Mouse (Mus musculus): ENCODE results near the gene Hoxd8.

Gene Hoxd8

GRCm38 (mm10) chr2:74735851-74736687, 31.7 kb downstream of the Hoxd8 start:
- DNase-seq (ENCODE audit: low read depth): no peak

- DNase-seq (ENCODE audit: low read depth): no peak
Measured at GRCm38 (mm10) chr2:74736688-74737577, 32.5 kb downstream of the Hoxd8 start.

DNA sequence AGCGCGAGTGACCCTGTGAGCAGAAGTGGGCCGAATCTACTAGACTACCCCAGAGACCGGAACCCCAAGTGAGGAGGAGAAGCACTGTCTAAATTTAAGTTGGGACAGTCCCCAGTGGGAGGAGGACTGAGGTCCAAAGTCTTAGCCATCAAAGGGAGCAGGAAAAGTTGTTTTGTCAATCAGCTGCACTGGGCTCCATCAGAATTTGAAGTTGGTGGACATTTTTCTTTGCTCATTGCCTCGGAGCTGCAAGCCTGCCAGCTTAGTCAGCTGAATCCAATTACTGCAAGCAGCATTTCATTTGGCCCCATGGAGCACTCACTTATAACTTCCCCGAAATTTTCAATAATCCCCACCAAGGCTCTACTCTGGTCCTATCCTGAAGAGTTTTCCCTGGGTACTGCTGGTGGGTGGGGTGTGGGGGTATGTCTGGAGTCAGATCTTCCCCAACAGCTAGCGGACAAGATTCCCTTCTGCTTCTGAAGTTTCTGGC, 33.2 kb downstream of the Hoxd8 start:
- DNase-seq (ENCODE audit: low read depth): no peak

GRCm38 (mm10) chr2:74738623-74739475, 34.4 kb downstream of the Hoxd8 start:
- DNase-seq (ENCODE audit: low read depth): no peak

GRCm38 (mm10) chr2:74739476-74739800, 35.0 kb downstream of the Hoxd8 start:
- no peak for DNase-seq (ENCODE audit: low read depth)

DNA sequence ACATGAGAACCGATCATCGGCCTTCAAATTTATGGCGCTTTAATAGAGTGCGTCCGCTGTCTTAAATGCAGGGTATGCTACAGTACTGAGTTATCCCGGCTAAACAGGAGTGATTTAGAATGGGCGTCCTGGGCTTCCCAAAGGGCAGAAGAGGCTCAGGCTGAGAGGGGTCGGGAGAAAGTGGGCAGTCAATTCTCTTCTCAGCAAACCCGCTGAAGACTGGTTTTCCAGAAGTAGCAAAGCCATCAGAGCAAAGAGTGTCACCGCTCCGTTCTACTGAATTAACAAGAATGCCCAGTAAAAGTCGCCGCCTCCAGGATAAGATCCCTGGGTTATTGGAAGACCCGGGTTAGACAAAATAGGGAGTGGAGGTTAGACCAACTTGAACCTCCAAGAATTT, 35.5 kb downstream of the Hoxd8 start:
- DNase-seq (ENCODE audit: low read depth): no peak

DNA sequence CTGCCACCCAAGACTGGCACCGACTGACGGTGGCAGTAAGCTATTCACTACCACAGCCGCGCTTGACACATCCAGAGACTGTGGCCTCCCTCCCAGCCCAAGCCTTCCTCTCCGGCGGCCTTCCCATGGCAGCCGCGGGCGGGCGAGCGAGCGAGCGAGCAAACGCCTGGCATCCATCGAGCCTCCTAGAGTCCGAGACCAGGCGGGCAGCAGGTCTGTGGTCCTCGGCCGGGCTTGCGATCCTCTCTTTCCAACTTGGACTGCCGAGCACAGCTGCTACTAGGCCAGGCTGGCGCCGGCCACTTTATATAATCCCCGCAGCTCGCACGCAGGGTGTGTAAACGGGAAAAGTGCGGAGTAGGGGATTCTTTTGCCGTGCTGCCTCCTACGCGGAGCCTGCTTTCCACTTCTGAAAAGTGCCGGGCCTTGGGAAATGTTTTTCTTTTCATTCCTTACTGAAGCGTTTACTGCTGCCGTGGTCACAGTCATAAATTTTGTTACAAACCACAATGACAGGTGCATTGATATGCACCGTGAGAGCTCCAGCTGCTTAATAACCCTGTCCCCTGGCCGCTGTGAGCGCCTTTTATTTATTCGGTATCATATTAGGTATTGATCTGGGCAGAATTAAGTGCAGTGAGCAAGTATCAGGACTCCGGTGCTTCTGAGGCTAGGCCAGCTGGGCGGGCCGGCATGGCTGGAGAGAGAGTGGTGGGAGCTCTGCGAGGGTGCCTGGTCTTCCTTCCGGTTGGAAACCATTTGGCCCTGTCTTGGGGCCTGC, 36.1 kb downstream of the Hoxd8 start:
- DNase-seq (ENCODE audit: low read depth): no peak

- no peak for DNase-seq (ENCODE audit: low read depth)
Measured at GRCm38 (mm10) chr2:74741252-74741978, 37.0 kb downstream of the Hoxd8 start.

GRCm38 (mm10) chr2:74741979-74742277, 37.5 kb downstream of the Hoxd8 start:
- DNase-seq (ENCODE audit: low read depth): no peak

- DNase-seq (ENCODE audit: low read depth): no peak
Measured at GRCm38 (mm10) chr2:74745540-74746297, 41.3 kb downstream of the Hoxd8 start.

GRCm38 (mm10) chr2:74746298-74746921, 42.0 kb downstream of the Hoxd8 start:
- DNase-seq (ENCODE audit: low read depth): no peak

DNA sequence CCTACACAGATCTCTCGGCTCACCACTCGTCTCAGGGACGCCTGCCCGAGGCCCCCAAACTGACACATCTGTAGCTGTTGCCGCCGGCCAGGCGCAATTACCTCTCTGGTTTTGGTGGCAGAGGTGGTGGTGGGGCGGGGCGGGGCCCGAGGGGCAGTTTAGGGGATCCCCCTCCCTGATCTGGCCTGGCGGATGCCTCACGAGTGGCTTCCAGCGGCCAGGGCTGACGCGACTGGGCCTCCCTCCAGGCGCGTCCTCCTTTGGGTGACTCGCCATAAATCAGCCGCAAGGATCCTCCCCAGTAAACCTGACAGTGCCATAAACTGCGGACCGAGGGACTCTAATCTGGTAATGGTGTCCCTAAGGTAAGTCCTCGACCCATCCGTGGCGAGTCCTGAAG, 42.6 kb downstream of the Hoxd8 start:
- no peak for DNase-seq (ENCODE audit: low read depth)

- no peak for DNase-seq (ENCODE audit: low read depth)
Measured at GRCm38 (mm10) chr2:74747661-74748141, 43.3 kb downstream of the Hoxd8 start.

- DNase-seq (ENCODE audit: low read depth): no peak
Measured at GRCm38 (mm10) chr2:74748436-74748995, 44.1 kb downstream of the Hoxd8 start.

- no peak for DNase-seq (ENCODE audit: low read depth)
Measured at GRCm38 (mm10) chr2:74749337-74750121, 45.1 kb downstream of the Hoxd8 start.

DNA sequence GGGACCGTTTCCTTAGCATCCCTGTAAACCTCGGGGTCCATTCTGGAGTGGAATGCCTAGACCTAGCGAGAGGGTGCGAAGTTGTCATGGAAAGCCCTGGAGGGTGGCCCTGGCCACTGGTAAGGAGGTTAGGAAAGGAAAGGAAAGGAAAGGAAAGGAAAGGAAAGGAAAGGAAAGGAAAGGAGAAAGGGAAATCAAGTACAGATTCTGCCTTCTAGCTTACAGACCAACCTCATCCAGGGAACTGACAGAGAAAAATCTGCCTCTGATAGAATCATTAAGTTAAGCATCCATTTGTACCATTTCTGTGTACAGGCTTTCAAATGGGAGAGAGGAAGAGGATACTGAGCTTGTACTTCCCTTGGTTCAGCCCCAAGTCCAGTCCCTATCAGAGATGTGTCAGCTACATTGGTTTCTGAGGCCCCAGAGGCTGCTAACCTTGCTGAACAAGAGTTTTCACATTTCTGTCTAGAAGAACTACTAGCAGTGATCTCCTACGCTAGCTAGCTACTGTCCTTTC, 46.4 kb downstream of the Hoxd8 start:
- no peak for DNase-seq (ENCODE audit: low read depth)

GRCm38 (mm10) chr2:74751861-74752260, 47.4 kb downstream of the Hoxd8 start:
- no peak for DNase-seq (ENCODE audit: low read depth)

Measured in fibroblast of lung, adult 2 months (primary cell).